Mouse (Mus musculus) neutrophil, adult 83 days (primary cell): Measurements from ENCODE around the gene Ccdc83. TPM values are rescaled to one million over a fixed set of nuclear protein-coding genes. Genes with fewer than 3 reads are reported as not detected.

Source experiments
- total RNA-seq, 2 experiments: library from RNA; stranded (reverse); gene quantifications; one replicate each; pipeline ENCODE4 v1.2.4; 2023

The Ccdc83 gene
- total RNA-seq, result not detected

GRCm38 (mm10) chr7:90265289-90265970 lies at the start of gene Ccdc83:
Ccdc83 (minus strand) TSS chr7:90265777.

GRCm38 (mm10) chr7:90301942-90302646 lies 36.5 kb upstream of the Ccdc83 start, which contains the start of gene Sytl2:
Sytl2 (plus strand) TSS chr7:90302252.

Other genes starting within 250 kb of the Ccdc83 start
- gene Picalm, start 135.6 kb downstream of the Ccdc83 start, total RNA-seq, result 100 to 1,000 TPM; 243 to 340 TPM
- gene Sytl2, start 36.5 kb upstream of the Ccdc83 start, total RNA-seq, result 1 to 10 TPM in 1 of 2 experiments, under 1 TPM in 1; 0.96 to 1.2 TPM
- under 1 TPM in 1 of 2 experiments, not detected in 1; 0.15 TPM for gene Ccdc89, start 160.8 kb upstream of the Ccdc83 start, total RNA-seq
- 10 to 100 TPM; 40.0 to 40.7 TPM for gene Crebzf, start 177.0 kb upstream of the Ccdc83 start, total RNA-seq
- 10 to 100 TPM; 11.4 to 16.9 TPM for gene Tmem126a, start 191.5 kb upstream of the Ccdc83 start, total RNA-seq
- gene Tmem126b, start 210.2 kb upstream of the Ccdc83 start, total RNA-seq, result 1 to 10 TPM; 4.9 to 5.0 TPM
- under 1 TPM; 0.40 to 0.46 TPM for gene Dlg2, start 210.9 kb upstream of the Ccdc83 start, total RNA-seq